Mouse (Mus musculus): ENCODE measurements around the gene Paqr5. TPM values are rescaled to one million over a fixed set of nuclear protein-coding genes. Genes with fewer than 3 reads are reported as not detected.

The Paqr5 gene
- polyA plus RNA-seq (2014; fragmentation: Illumina TruSeq; extraction: RNeasy Lipid Tissue Mini Kit (QIAGEN cat#74804); ENCODE audit: low read depth, low replicate concordance): 14.9 TPM

DNA sequence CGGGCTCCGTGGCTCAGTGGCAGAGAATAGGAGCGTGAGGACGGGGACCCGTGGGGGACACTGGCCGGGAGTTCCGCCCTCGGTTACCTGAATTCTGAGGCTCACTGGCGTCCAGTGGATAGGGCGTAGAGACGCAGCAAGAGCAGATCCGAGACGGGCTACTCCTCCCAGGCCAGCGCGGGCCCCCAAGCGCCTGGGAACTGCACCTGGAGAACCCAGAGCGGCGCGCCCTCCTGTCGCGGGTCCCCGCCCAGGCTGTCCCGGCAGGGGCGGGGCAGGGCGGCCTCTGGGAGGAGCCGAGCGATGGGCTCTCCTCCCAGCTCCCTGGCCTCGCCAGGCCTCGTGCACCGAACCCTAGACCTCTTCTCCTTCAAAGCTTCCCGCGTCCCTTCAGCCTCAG, at the start of gene Paqr5:
Gene Paqr5, minus strand, starts transcription at position 257 of the 400 bp plus-strand sequence.

GRCm38 (mm10) chr9:61946623-61947401, 79.8 kb downstream of the Paqr5 start, which contains the start of gene Kif23:
Gene Kif23 (minus strand): TSS chr9:61946774.

GRCm38 (mm10) chr9:61914203-61914916, 112.3 kb downstream of the Paqr5 start, which contains the start of gene Rplp1:
Gene Rplp1 (minus strand): TSS chr9:61914542.

Other genes starting within 250 kb of the Paqr5 start
- gene Rplp1, start 112.3 kb downstream of the Paqr5 start, polyA plus RNA-seq (2014; fragmentation: Illumina TruSeq; extraction: RNeasy Lipid Tissue Mini Kit (QIAGEN cat#74804); ENCODE audit: low read depth, low replicate concordance): 17.2 TPM
- 83.1 TPM for gene Kif23, start 80.1 kb downstream of the Paqr5 start, polyA plus RNA-seq (2014; fragmentation: Illumina TruSeq; extraction: RNeasy Lipid Tissue Mini Kit (QIAGEN cat#74804); ENCODE audit: low read depth, low replicate concordance)
- gene Glce, start 95.8 kb upstream of the Paqr5 start, polyA plus RNA-seq (2014; fragmentation: Illumina TruSeq; extraction: RNeasy Lipid Tissue Mini Kit (QIAGEN cat#74804); ENCODE audit: low read depth, low replicate concordance): 18.6 TPM

Measured in testis, adult 10 weeks (tissue).